Mouse (Mus musculus) lung, postnatal 10 days (tissue): ENCODE measurements around the gene Vmn2r6.
A peak's percentile ranks its signal among the peaks of the same experiment; 100 is the strongest.
"Not testable (repeated sequence)": the region's sequence is repeated elsewhere in the genome, so short reads cannot be mapped to it uniquely, and the experiment has no call there.

Experiments used
- DNase-seq: peaks from one replicate; pipeline ENCODE4 v3.0.0; 2021

Vmn2r6 gene

GRCm38 (mm10) chr3:64565730-64566129 lies at the start of gene Vmn2r6:
TSS of gene Vmn2r6 (minus strand) at chr3:64565830.
- not testable (repeated sequence) for DNase-seq

- DNase-seq, result peak; percentile 2
Measured at GRCm38 (mm10) chr3:64587618-64588017, 22.0 kb upstream of the Vmn2r6 start.

GRCm38 (mm10) chr3:64568793-64569192 lies 3.2 kb upstream of the Vmn2r6 start:
- DNase-seq, result not testable (repeated sequence)

- not testable (repeated sequence) for DNase-seq
Measured at GRCm38 (mm10) chr3:64523585-64523984, 42.0 kb downstream of the Vmn2r6 start.

GRCm38 (mm10) chr3:64509742-64510141 lies 55.9 kb downstream of the Vmn2r6 start, which contains the start of gene Vmn2r5:
TSS of gene Vmn2r5 (minus strand) at chr3:64509842.
- DNase-seq, result not testable (repeated sequence)
